Mouse (Mus musculus) midbrain, embryonic 14.5 days (tissue): ENCODE data around the gene Rasd2. TPM values are rescaled to one million over a fixed set of nuclear protein-coding genes. Genes with fewer than 3 reads are reported as not detected.

Source experiments
- ATAC-seq: fragments of 200-750 bp; cut with Nextera tagmentation; 2 replicates; pipeline ENCODE4 v1.8.0; 2017; ENCODE audit warnings: moderate number of reproducible peaks, moderate library complexity; ENCODE audit not compliant: low FRiP score, low TSS enrichment
- DNase-seq: peaks from one replicate; pipeline ENCODE4 v3.0.0-alpha.2; 2015
- H3K27ac ChIP-seq: fragments of 300-500 bp; sonication (generic); replicated peaks from 2 replicates; pipeline ENCODE4 v1.5.1; 2014; ENCODE audit warnings: mild to moderate bottlenecking, low read depth, low read length, moderate library complexity
- H3K27me3 ChIP-seq: fragments of 300-500 bp; sonication (generic); 2 replicates; pipeline ENCODE4 v1.6.1; 2014; ENCODE audit warnings: low read length, control low read depth, mixed read lengths; ENCODE audit not compliant: control insufficient read depth, insufficient read depth
- H3K36me3 ChIP-seq: fragments of 300-500 bp; sonication (generic); 2 replicates; pipeline ENCODE4 v1.6.1; 2014; ENCODE audit warnings: low read length, control low read depth; ENCODE audit not compliant: control insufficient read depth, insufficient read depth
- H3K4me1 ChIP-seq: fragments of 300-500 bp; sonication (generic); 2 replicates; pipeline ENCODE4 v1.6.1; 2014; ENCODE audit warnings: mild to moderate bottlenecking, antibody characterized with exemption, low read length, control low read depth; ENCODE audit not compliant: control insufficient read depth, insufficient read depth
- H3K4me2 ChIP-seq: fragments of 300-500 bp; sonication (generic); 2 replicates; pipeline ENCODE4 v1.6.1; 2014; ENCODE audit warnings: mild to moderate bottlenecking, low read length, moderate library complexity
- H3K4me3 ChIP-seq: fragments of 300-500 bp; sonication (generic); replicated peaks from 2 replicates; pipeline ENCODE4 v1.5.1; 2014; ENCODE audit warnings: low read depth, low read length
- H3K9ac ChIP-seq: fragments of 300-500 bp; sonication (generic); replicated peaks from 2 replicates; pipeline ENCODE4 v1.6.1; 2014; ENCODE audit warnings: mild to moderate bottlenecking, low read length, moderate library complexity
- H3K9me3 ChIP-seq: fragments of 300-500 bp; sonication (generic); 2 replicates; pipeline ENCODE4 v1.6.1; 2016; ENCODE audit warnings: low read length, control low read depth, mixed read lengths; ENCODE audit not compliant: control insufficient read depth
- WGBS: fragments of 180-500 bp; shearing (Covaris S2); extraction: QIAGEN DNeasy Blood & Tissue Kit; methylation state at CpG from one replicate; pipeline ENCODE4 v1.1.7; 2014; 5-methylcytosine and 5-hydroxymethylcytosine counted together
- polyA plus RNA-seq: library from polyadenylated mRNA; unstranded; fragments of >200 nt; fragmentation: Nextera tagmentation; extraction: Ambion mirVana; gene quantifications from 2 replicates; pipeline ENCODE4 v1.2.1, GENCODE M21; 2014

The Rasd2 gene
- polyA plus RNA-seq, 1 experiment from 2014 or later: 2.4 TPM

DNA sequence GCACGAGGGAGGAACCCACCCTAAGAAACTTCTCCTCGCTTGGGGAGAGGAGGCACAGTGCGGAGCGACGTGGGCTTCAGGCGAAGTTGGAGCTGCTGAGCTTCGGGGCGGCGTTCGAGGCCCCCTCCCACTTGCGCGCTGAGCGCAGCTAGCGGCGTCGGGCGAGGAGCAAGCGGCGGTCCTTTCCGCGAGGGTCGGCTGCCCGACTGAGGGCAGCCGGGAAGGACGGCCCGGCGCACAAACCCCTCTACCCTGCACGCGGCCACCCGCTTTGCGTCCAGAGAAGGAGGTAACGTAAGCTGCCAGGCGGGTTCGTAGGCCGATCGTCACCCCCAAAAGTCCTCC lies 465 bp upstream of the Rasd2 start:
- H3K4me2 ChIP-seq: peak overlapping the region; percentile 96
- H3K9ac ChIP-seq: peak overlapping the region; percentile 51
- H3K4me1 ChIP-seq: peaks cover 10% of the 10 kb centered on the region; the same call in 1 of the 2 replicates
- H3K9me3 ChIP-seq: no peaks in the 10 kb centered on the region
- H3K27me3 ChIP-seq: peaks cover 56% of the 10 kb centered on the region
- ATAC-seq: peak; percentile 57
- DNase-seq: no peak
- no peak overlapping the region for H3K27ac ChIP-seq
- peak overlapping the region; percentile 54 for H3K4me3 ChIP-seq
- H3K36me3 ChIP-seq: no peaks in the 10 kb centered on the region
- WGBS: 0% methylated on average over 30 of the region's 36 CpGs

DNA sequence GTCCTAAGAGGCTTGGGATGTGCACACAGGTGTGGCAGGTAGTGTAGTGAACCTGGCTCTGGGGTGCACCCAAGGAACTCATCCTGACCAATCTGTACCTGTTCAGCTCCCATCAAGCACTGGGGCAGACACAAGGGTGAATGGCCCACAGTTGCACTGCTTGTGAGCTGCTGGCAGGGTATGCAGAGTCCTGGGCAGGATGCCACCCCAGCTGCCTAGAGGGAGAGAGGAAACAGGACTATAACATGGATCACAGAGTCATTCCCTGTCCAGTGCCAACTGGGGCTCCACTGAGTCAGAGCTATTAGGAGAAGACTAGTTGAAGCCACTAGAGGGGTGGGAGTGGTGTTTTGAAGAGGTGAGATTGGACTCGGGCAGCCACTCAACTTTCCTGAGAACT lies 1.3 kb downstream of the Rasd2 start:
- H3K36me3 ChIP-seq: no peaks in the 10 kb centered on the region
- no peaks in the 10 kb centered on the region for H3K9me3 ChIP-seq
- no peak overlapping the region for H3K9ac ChIP-seq
- no peak overlapping the region for H3K4me2 ChIP-seq
- no peak overlapping the region for H3K27ac ChIP-seq
- 68% methylated on average over 1 of the region's 1 CpGs for WGBS
- no peak for ATAC-seq
- H3K4me1 ChIP-seq: peaks cover 10% of the 10 kb centered on the region; the same call in 1 of the 2 replicates
- no peak for DNase-seq
- peaks cover 56% of the 10 kb centered on the region for H3K27me3 ChIP-seq
- H3K4me3 ChIP-seq: no peak overlapping the region

DNA sequence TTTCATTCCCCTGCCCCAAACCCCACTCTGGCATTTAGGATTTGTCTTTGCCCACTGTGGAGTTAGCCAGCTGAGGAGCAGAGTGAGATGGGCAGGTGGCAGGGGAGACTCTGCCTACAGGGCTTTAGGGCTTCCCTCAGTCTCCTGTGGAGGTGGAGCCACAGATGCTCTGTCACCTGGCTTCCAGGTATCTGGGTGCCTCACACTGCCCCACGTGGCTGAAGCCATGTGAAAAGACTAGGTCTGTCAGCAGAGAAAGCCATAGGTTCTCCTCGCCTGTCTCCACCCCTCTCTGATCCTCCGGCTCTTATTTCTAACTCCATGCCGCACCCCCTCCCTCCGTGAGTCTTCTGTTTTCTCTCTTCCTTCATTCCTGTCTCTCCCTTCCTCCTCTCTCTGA lies 2.2 kb downstream of the Rasd2 start:
- no peak for ATAC-seq
- H3K9me3 ChIP-seq: no peaks in the 10 kb centered on the region
- no peak for DNase-seq
- H3K9ac ChIP-seq: no peak overlapping the region
- no peaks in the 10 kb centered on the region for H3K36me3 ChIP-seq
- no peak overlapping the region for H3K27ac ChIP-seq
- H3K4me2 ChIP-seq: no peak overlapping the region
- H3K4me1 ChIP-seq: peaks cover 10% of the 10 kb centered on the region; the same call in 1 of the 2 replicates
- H3K4me3 ChIP-seq: no peak overlapping the region
- H3K27me3 ChIP-seq: peaks cover 51% of the 10 kb centered on the region
- WGBS: 26% methylated on average over 5 of the region's 5 CpGs

DNA sequence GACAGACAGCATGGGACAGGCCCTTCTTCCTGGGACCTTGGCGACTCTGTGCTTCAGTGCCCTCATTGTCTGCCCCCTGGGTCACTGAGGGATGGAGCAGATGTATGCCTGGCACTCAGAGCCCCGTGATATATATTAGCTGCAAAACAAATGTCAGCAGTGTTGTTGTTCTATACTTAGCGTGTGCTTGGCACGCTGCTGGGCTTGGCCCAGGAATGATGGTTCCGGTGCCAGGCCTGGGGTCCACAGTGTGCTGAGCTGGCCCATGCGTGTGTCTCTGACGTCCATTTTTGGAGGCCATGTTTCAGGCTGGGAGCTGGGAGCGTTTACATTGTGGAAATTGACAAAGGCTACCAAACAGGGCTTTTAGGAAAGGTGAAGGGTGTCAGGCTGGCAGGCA lies 3.1 kb downstream of the Rasd2 start:
- Histone ChIP-seq H3K4me2 (no peak overlapping the region), H3K27ac (no peak overlapping the region), H3K4me1 (peaks cover 10% of the 10 kb centered on the region; the same call in 1 of the 2 replicates), H3K4me3 (no peak overlapping the region), H3K9ac (no peak overlapping the region), H3K9me3 (no peaks in the 10 kb centered on the region), H3K27me3 (peaks cover 45% of the 10 kb centered on the region), H3K36me3 (no peaks in the 10 kb centered on the region)
- 85% methylated on average over 8 of the region's 8 CpGs for WGBS
- DNase-seq (no peak), ATAC-seq (no peak)

DNA sequence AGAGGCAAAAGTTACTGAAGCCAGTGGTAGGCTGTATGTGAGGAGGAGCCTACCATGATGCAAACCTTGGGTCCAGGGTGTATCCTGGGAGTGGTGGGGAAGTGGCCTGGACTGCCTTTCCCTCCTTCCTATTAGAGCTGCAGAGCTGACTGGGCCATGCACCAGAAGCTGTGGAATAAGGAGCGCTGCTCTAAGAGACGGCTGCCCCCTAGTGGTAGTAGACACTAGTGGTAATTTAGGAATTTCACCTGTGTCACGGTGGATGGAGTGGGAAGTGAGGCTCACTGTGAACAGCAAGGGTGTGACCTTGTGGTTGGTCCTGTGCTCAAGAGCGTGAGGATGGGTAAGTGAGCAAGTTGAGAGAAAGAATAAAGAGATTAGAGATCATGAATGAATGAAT lies 4.2 kb downstream of the Rasd2 start:
- ATAC-seq (no peak), DNase-seq (peak; percentile 86)
- Histone ChIP-seq H3K27ac (no peak overlapping the region), H3K4me2 (no peak overlapping the region), H3K9me3 (no peaks in the 10 kb centered on the region), H3K27me3 (peaks cover 35% of the 10 kb centered on the region), H3K36me3 (no peaks in the 10 kb centered on the region), H3K9ac (no peak overlapping the region), H3K4me1 (peaks cover 6% of the 10 kb centered on the region; the same call in 1 of the 2 replicates), H3K4me3 (no peak overlapping the region)
- 18% methylated on average over 4 of the region's 4 CpGs for WGBS

DNA sequence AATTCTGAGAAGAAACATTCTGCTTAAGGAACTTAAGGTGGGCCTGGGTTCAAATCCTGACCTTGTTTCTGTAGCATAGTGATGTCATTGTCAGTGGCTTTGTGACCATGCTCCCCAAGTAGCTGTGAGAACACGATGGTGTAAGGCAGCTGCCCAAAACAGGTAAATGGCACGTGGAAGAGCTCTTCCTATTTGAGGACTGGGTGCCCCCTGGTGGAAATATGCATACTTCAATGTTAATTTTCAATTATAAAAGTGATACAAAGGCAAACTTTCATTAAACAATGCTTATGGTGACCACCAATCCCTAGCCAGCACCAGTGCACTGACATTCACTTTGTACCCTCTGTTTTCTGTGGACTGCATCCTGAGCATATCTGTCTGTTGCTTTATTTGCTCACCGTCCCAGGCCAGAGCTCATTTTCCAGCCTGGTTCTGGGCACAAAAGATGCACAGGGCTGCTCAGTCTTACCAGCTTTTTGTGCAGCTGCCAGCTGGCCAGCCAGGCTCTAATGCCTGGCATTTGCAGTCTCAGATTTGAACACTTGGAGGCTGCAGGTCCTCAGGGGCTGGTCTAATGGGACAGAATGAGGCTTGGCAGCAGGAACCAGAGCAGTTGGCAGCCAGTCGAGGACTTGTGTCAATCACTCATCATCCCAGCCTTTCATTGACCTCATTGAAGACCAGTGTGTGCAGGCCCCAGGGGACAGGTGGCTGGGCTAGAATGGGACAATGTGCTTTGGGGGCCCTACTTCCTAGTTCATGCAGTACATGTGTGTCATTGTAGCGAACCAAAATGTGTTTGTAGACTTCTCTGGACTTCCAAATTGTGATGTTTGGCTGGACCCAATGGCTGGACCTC lies 6.4 kb downstream of the Rasd2 start:
- no peak overlapping the region for H3K4me2 ChIP-seq
- peak; percentile 69 for DNase-seq
- 52% methylated on average over 5 of the region's 5 CpGs for WGBS

DNA sequence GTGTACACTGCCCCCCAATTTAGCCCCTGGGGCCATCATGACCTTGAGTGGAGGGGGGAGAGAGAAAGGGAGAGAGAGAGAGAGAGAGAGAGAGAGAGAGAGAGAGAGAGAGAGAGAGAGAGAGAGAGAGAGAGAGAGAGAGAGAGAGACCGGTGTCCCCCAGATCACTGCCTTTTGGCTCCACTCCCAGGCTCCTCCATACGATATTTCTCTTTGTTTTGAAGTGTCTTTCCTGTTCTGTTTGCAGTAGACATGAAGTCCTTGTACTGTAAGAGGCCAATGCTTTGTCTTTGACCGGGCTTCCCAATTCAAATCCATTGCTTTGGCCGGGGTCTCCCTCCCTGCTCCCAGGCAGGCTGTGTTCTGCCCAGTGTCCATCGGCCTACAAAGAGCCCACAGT lies 8.9 kb downstream of the Rasd2 start:
- no peaks in the 10 kb centered on the region for H3K4me1 ChIP-seq
- H3K27me3 ChIP-seq: no peaks in the 10 kb centered on the region
- H3K27ac ChIP-seq: no peak overlapping the region
- no peak overlapping the region for H3K4me3 ChIP-seq
- 82% methylated on average over 5 of the region's 5 CpGs for WGBS
- no peak for ATAC-seq
- H3K4me2 ChIP-seq: no peak overlapping the region
- no peak for DNase-seq
- H3K36me3 ChIP-seq: no peaks in the 10 kb centered on the region
- H3K9me3 ChIP-seq: no peaks in the 10 kb centered on the region
- no peak overlapping the region for H3K9ac ChIP-seq

More for the DNA sequence above, 6.4 kb downstream of the Rasd2 start:
- H3K27ac ChIP-seq: no peak overlapping the region
- no peaks in the 10 kb centered on the region for H3K4me1 ChIP-seq
- peak; percentile 29 for ATAC-seq
- H3K27me3 ChIP-seq: peaks cover 14% of the 10 kb centered on the region
- no peaks in the 10 kb centered on the region for H3K9me3 ChIP-seq
- H3K4me3 ChIP-seq: no peak overlapping the region
- H3K9ac ChIP-seq: no peak overlapping the region
- no peaks in the 10 kb centered on the region for H3K36me3 ChIP-seq

DNA sequence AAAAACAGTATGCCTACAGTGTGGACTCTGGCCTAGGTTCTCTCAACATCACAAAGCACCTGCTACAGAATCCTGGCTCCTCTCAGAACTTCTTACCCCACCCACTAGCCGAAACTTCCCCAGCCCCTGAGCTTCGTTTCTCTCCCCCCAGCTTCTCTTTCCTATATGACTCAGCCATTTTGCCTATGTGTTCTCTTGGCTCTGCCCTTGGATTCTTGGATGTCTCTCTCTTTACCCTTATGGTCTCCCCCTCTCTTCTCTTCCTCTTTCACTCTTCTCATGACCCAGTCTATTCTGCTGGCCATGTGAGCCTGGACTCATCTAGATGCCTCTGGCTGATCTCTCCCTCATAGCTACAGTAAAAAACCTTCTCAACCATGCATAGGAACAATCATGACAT lies 13.0 kb downstream of the Rasd2 start:
- no peaks in the 10 kb centered on the region for H3K27me3 ChIP-seq
- H3K9me3 ChIP-seq: no peaks in the 10 kb centered on the region
- no peak for DNase-seq
- no peak overlapping the region for H3K9ac ChIP-seq
- no peak overlapping the region for H3K4me2 ChIP-seq
- no peak overlapping the region for H3K4me3 ChIP-seq
- ATAC-seq: no peak
- WGBS: 88% methylated on average over 2 of the region's 2 CpGs
- H3K36me3 ChIP-seq: no peaks in the 10 kb centered on the region
- no peak overlapping the region for H3K27ac ChIP-seq
- H3K4me1 ChIP-seq: no peaks in the 10 kb centered on the region

DNA sequence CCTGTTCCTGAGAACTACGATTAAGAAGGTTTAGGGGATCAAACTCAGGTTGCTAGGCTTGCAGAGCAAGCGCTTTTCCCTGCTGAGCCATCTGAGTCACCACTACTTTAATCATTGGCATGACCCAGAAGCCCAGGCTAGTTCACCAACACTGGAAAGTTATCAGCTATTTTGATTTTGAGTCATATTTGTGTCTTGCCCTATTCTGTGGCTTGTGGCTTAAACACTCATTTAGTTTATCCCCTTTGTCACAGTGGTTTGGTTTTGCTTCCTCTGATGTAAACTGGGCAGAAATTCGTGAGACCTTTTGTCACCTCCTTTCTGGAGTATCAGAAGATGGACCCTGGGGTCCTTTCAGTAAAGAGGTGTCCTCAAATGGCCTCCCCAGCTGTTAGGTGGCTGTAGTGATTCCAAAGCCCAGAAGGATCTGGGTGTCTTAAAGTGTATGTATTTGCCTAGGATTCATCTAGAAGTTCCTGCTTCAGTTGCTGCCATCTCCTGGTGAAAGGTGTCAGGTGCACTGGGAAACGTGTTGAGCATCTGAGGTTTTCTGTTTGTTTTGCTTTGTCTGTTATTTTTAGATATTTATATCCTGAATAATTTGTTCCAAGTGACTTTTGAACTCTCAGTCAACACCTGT lies 20.3 kb downstream of the Rasd2 start:
- ATAC-seq (no peak), DNase-seq (peak; percentile 71)
- Histone ChIP-seq H3K27ac (no peak overlapping the region), H3K27me3 (no peaks in the 10 kb centered on the region), H3K36me3 (no peaks in the 10 kb centered on the region), H3K4me1 (no peaks in the 10 kb centered on the region), H3K4me2 (no peak overlapping the region), H3K9ac (no peak overlapping the region), H3K9me3 (no peaks in the 10 kb centered on the region), H3K4me3 (no peak overlapping the region)
- WGBS: 64% methylated on average over 4 of the region's 4 CpGs
